Mouse (Mus musculus) ZHBTc4 (cell line): Measurements from ENCODE around the gene Gm34653.

ENCODE experiments used
- DNase-seq: peaks from one replicate; pipeline ENCODE4 v3.0.0-alpha.2; 2011; ENCODE audit warnings: low read depth, low spot score

Gene Gm34653

DNA sequence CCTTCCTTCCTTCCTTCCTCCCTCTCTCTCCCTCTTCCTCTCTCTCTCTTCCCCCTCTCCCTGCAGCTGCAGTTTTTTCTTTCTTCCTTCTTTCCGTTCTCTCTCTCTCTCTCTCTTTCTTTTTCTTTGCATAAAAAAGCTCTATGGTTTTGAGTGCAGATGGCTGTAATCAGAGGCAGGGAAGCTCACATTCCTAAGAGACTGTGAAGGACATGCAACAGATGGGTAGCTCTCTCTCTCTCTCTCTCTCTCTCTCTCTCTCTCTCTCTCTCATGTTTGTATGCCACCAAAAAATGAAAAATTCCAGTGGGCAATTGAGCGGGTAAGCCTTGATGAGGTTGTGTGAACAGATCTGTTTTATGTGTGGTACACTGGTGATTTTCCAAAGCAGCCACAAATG is 51.4 kb downstream of the Gm34653 start:
- DNase-seq, result no peak
